Mouse (Mus musculus): Measurements from ENCODE around the gene Lrrfip2. TPM values are rescaled to one million over a fixed set of nuclear protein-coding genes. Genes with fewer than 3 reads are reported as not detected.

Gene Lrrfip2
- polyA plus RNA-seq, 1 experiment from 2014 or later, result 46.3 TPM

DNA sequence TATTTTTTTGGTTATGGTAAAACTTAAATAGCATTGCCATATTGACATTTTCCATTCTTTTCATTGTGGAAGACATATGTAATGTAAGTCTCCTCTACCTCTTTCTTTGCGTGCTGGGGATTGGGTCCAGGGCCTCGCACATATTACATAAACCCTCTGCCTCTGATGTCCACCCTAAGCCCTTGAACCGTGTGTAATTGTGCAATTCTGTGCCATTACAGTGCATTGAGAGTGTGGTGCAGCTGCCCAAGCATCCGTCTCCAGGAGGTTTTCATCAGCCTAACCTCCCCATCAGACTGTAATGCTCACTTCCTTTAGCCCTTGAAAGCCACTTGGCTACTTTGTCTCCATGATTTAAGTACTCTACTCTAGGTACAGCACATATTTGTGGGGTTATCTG, 7.0 kb downstream of the Lrrfip2 start:
- no peak for DNase-seq (ENCODE audit: low spot score, missing footprints)
- Histone ChIP-seq H3K9me3 (ENCODE audit: control insufficient read depth, low read length) (no peaks in the 10 kb centered on the region), H3K27ac (ENCODE audit: low read depth, low read length) (no peak overlapping the region), H3K9ac (ENCODE audit: low read length) (no peak overlapping the region), H3K36me3 (ENCODE audit: control insufficient read depth, insufficient read depth, low read length) (no peaks in the 10 kb centered on the region), H3K4me1 (ENCODE audit: control insufficient read depth, insufficient read depth, low read length) (peaks cover 1% of the 10 kb centered on the region; the same call in 1 of the 2 replicates), H3K4me3 (ENCODE audit: low read depth, low read length) (no peak overlapping the region), H3K27me3 (ENCODE audit: control insufficient read depth, insufficient read depth, low read length) (no peaks in the 10 kb centered on the region), H3K4me2 (no peak overlapping the region)
- WGBS, result 92% methylated on average over 4 of the region's 4 CpGs
- ATAC-seq (ENCODE audit: low FRiP score), result no peak

DNA sequence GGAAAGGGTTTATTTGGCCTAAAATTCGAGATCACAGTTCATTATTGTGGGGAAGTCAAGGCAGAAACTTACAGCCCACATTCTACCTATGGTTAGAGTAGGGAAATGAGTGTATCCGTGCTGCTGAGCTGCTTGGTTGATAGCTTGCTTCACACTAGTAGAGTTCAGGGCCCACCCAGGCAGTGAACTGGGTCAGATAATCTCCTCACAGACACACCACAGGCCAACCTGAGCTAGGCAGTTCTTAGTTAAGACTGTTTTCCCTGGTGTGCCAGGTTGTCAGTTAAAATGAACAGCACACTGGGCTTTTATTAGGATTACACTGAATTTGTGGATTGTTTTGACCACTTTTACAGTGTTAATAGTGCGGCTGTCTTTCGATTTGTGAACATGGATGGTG, 9.3 kb downstream of the Lrrfip2 start:
- H3K9me3 ChIP-seq (ENCODE audit: control insufficient read depth, low read length), result no peaks in the 10 kb centered on the region
- no peak overlapping the region for H3K4me3 ChIP-seq (ENCODE audit: low read depth, low read length)
- H3K9ac ChIP-seq (ENCODE audit: low read length), result no peak overlapping the region
- no peak for DNase-seq (ENCODE audit: low spot score, missing footprints)
- H3K27ac ChIP-seq (ENCODE audit: low read depth, low read length), result no peak overlapping the region
- no peaks in the 10 kb centered on the region for H3K4me1 ChIP-seq (ENCODE audit: control insufficient read depth, insufficient read depth, low read length)
- H3K4me2 ChIP-seq, result no peak overlapping the region
- no peaks in the 10 kb centered on the region for H3K36me3 ChIP-seq (ENCODE audit: control insufficient read depth, insufficient read depth, low read length)
- H3K27me3 ChIP-seq (ENCODE audit: control insufficient read depth, insufficient read depth, low read length), result no peaks in the 10 kb centered on the region
- ATAC-seq (ENCODE audit: low FRiP score), result no peak
- 78% methylated on average over 4 of the region's 4 CpGs for WGBS

DNA sequence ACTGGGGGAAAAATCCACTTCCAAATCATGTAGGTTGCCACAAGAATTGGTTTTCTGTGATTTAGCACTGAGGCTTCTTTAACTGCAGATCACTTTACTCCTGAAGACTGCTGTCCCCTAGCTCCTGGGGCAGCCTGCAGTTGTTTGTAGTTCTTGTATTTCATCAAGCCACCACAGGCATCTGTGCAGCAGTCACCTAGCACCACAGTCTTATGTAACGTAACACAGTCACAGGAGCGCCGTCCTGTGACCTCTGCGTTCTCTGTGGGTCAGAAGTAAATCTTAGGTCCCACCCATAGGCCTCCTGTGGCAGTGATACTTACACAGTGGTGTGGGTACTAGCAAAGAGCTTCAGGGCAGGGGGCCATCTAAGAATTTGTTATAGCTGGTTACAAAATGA, 10.4 kb downstream of the Lrrfip2 start:
- 82% methylated on average over 4 of the region's 4 CpGs for WGBS
- Histone ChIP-seq H3K27ac (ENCODE audit: low read depth, low read length) (no peak overlapping the region), H3K4me1 (ENCODE audit: control insufficient read depth, insufficient read depth, low read length) (no peaks in the 10 kb centered on the region), H3K36me3 (ENCODE audit: control insufficient read depth, insufficient read depth, low read length) (no peaks in the 10 kb centered on the region), H3K9ac (ENCODE audit: low read length) (no peak overlapping the region), H3K4me3 (ENCODE audit: low read depth, low read length) (no peak overlapping the region), H3K9me3 (ENCODE audit: control insufficient read depth, low read length) (no peaks in the 10 kb centered on the region), H3K4me2 (no peak overlapping the region), H3K27me3 (ENCODE audit: control insufficient read depth, insufficient read depth, low read length) (no peaks in the 10 kb centered on the region)
- no peak for ATAC-seq (ENCODE audit: low FRiP score)
- no peak for DNase-seq (ENCODE audit: low spot score, missing footprints)

DNA sequence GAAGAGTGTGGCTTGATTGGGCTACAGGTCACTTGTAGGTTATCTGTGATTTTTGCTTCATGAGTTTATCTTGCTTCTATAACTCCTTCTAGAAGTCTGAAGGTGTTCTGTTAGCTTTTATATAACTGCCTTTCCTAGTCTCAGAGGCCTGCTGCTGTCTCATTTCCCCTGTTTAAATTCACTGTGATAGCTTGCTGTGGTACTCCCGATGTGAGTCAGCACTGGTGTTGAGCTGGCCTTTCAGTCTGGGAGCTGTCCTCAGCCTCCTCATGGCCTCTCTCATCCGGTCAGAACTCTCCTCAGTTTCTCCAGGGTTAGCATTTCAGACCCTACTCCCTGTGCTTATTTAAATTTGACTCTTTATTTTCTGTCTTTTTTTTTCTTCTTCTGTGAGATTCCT, 12.7 kb downstream of the Lrrfip2 start:
- Histone ChIP-seq H3K4me1 (ENCODE audit: control insufficient read depth, insufficient read depth, low read length) (no peaks in the 10 kb centered on the region), H3K9me3 (ENCODE audit: control insufficient read depth, low read length) (no peaks in the 10 kb centered on the region), H3K4me2 (no peak overlapping the region), H3K27ac (ENCODE audit: low read depth, low read length) (no peak overlapping the region), H3K9ac (ENCODE audit: low read length) (no peak overlapping the region), H3K36me3 (ENCODE audit: control insufficient read depth, insufficient read depth, low read length) (no peaks in the 10 kb centered on the region), H3K27me3 (ENCODE audit: control insufficient read depth, insufficient read depth, low read length) (no peaks in the 10 kb centered on the region), H3K4me3 (ENCODE audit: low read depth, low read length) (no peak overlapping the region)
- no peak for ATAC-seq (ENCODE audit: low FRiP score)
- 80% methylated on average over 2 of the region's 2 CpGs for WGBS
- no peak for DNase-seq (ENCODE audit: low spot score, missing footprints)

DNA sequence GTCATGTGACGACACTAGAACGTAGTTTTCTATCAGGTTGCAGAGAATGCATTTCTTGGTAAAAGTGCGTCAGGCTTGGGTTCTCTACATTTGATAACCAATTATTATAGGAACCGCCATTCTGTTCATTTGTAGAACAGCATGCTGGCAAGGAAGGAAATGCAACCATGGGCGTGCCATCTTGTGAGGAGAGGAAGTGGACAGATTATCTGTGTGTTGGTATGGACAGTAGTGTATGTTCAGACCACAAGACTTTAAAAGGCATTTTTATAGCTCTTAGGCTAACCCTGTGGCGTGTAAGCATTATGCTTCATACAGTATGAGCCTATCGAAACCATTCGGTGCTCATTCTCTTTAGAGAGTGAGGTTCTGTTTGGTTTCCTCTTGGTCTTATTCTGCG, 20.8 kb downstream of the Lrrfip2 start:
- H3K4me2 ChIP-seq, result no peak overlapping the region

DNA sequence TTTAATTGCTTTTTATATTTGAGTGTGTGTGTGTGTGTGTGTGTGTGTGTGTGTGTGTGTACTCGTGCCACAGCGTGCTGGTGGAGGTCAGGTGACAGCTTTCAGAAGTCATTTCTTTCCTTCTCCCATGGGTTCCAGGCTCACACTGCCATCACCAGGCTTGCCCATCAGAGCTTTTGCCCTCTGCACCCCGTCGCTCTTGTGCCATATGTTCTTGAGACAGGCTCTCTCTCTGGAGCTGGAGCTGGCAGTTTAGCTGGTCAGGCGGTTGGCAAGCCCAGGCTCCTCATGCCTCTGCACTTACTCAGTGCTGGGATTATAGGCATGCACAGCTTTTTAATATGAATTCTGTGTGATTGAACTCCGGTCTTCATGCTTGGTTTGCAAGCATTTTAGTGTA, 25.3 kb downstream of the Lrrfip2 start:
- no peak overlapping the region for H3K4me3 ChIP-seq (ENCODE audit: low read depth, low read length)
- H3K27ac ChIP-seq (ENCODE audit: low read depth, low read length), result no peak overlapping the region
- ATAC-seq (ENCODE audit: low FRiP score) (no peak), DNase-seq (ENCODE audit: low spot score, missing footprints) (no peak)
- H3K9me3 ChIP-seq (ENCODE audit: control insufficient read depth, low read length), result no peaks in the 10 kb centered on the region
- H3K36me3 ChIP-seq (ENCODE audit: control insufficient read depth, insufficient read depth, low read length), result no peaks in the 10 kb centered on the region
- H3K4me1 ChIP-seq (ENCODE audit: control insufficient read depth, insufficient read depth, low read length), result no peaks in the 10 kb centered on the region
- no peaks in the 10 kb centered on the region for H3K27me3 ChIP-seq (ENCODE audit: control insufficient read depth, insufficient read depth, low read length)
- H3K4me2 ChIP-seq, result no peak overlapping the region
- 94% methylated on average over 6 of the region's 6 CpGs for WGBS
- no peak overlapping the region for H3K9ac ChIP-seq (ENCODE audit: low read length)

More for the DNA sequence above, 20.8 kb downstream of the Lrrfip2 start:
- DNase-seq (ENCODE audit: low spot score, missing footprints) (no peak), ATAC-seq (ENCODE audit: low FRiP score) (no peak)
- 92% methylated on average over 9 of the region's 9 CpGs for WGBS
- H3K4me3 ChIP-seq (ENCODE audit: low read depth, low read length), result no peak overlapping the region
- no peaks in the 10 kb centered on the region for H3K27me3 ChIP-seq (ENCODE audit: control insufficient read depth, insufficient read depth, low read length)
- no peaks in the 10 kb centered on the region for H3K36me3 ChIP-seq (ENCODE audit: control insufficient read depth, insufficient read depth, low read length)
- no peaks in the 10 kb centered on the region for H3K4me1 ChIP-seq (ENCODE audit: control insufficient read depth, insufficient read depth, low read length)
- H3K27ac ChIP-seq (ENCODE audit: low read depth, low read length), result no peak overlapping the region
- H3K9me3 ChIP-seq (ENCODE audit: control insufficient read depth, low read length), result no peaks in the 10 kb centered on the region
- no peak overlapping the region for H3K9ac ChIP-seq (ENCODE audit: low read length)

DNA sequence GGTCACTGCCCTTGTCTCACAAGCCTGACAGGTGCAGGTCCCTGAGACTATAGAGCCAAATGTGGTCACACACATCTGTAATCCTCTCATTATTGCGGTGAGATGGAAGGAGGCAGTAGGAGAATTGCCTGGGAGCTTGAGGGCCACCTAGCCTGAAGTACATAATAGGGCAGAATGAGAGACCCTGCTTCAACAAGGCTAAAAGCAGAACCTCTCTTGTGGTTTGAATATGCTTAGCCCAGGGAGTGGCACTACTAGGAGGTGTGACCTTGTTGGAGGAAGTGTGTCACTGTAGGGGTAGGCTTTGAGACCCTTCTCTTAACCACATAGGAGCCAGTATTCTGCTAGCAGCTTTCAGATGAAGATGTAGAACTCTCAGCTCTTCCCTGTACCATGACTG, 26.0 kb downstream of the Lrrfip2 start:
- 93% methylated on average over 1 of the region's 1 CpGs for WGBS
- no peak overlapping the region for H3K4me2 ChIP-seq
- no peaks in the 10 kb centered on the region for H3K27me3 ChIP-seq (ENCODE audit: control insufficient read depth, insufficient read depth, low read length)
- H3K4me3 ChIP-seq (ENCODE audit: low read depth, low read length), result no peak overlapping the region
- ATAC-seq (ENCODE audit: low FRiP score), result no peak
- H3K36me3 ChIP-seq (ENCODE audit: control insufficient read depth, insufficient read depth, low read length), result no peaks in the 10 kb centered on the region
- H3K27ac ChIP-seq (ENCODE audit: low read depth, low read length), result no peak overlapping the region
- no peaks in the 10 kb centered on the region for H3K4me1 ChIP-seq (ENCODE audit: control insufficient read depth, insufficient read depth, low read length)
- DNase-seq (ENCODE audit: low spot score, missing footprints), result no peak
- H3K9me3 ChIP-seq (ENCODE audit: control insufficient read depth, low read length), result no peaks in the 10 kb centered on the region
- H3K9ac ChIP-seq (ENCODE audit: low read length), result no peak overlapping the region

DNA sequence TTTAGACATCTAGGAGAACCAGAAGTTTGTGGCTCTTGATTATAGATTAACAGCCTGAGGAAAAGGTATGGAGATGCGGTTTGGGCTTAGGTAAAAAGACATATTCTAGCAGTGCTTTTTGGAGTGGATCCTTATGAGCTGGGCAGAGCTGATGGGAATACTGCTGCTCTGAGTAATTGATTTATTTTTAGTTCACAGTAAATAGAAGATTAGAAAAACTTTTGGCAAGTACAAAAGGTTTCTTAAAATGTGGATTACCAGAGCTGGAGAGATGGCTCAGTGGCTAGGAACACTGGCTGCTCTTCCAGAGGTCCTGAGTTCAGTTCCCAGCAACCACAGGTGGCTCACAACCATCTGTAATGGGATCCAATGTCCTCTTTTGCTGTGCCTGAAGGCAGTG, 27.3 kb downstream of the Lrrfip2 start:
- DNase-seq (ENCODE audit: low spot score, missing footprints) (no peak), ATAC-seq (ENCODE audit: low FRiP score) (no peak)

DNA sequence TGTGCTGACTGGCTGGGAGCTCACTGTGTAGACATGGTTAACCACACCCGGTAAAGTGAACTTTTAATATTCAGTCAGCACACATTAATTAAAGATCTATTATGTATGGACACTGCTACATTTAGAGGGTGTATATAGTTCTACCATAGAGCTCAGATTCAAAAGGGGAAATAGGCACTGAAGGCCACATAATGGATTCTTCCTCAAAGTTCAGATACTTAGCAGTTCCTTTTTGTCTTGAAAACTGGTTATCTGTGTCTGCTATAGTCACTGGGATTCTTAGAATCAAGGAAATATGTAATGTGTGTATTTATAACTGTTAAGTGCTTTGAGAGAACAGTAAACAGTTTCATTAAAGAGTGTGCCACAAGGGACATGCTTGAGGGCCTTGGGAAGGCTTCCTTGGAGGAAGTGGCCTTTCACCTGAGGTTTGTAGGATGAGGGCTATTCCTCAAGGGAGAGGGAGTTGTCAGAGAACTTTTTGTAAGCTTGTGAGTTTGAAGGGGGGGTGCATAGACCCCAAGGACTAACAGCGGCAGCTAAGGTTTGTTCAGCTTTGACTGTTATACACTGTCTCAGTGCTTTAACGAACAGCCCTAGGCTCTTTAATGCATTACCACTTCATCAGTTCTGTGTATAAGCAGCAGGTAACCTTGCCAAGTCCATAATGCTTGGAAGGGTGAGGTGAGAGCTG, 28.3 kb downstream of the Lrrfip2 start:
- Histone ChIP-seq H3K9ac (ENCODE audit: low read length) (no peak overlapping the region), H3K27ac (ENCODE audit: low read depth, low read length) (no peak overlapping the region), H3K4me3 (ENCODE audit: low read depth, low read length) (no peak overlapping the region), H3K4me1 (ENCODE audit: control insufficient read depth, insufficient read depth, low read length) (no peaks in the 10 kb centered on the region), H3K4me2 (no peak overlapping the region), H3K36me3 (ENCODE audit: control insufficient read depth, insufficient read depth, low read length) (no peaks in the 10 kb centered on the region), H3K27me3 (ENCODE audit: control insufficient read depth, insufficient read depth, low read length) (no peaks in the 10 kb centered on the region), H3K9me3 (ENCODE audit: control insufficient read depth, low read length) (no peaks in the 10 kb centered on the region)
- WGBS, result 88% methylated on average over 3 of the region's 3 CpGs
- ATAC-seq (ENCODE audit: low FRiP score) (no peak), DNase-seq (ENCODE audit: low spot score, missing footprints) (no peak)

More for the DNA sequence above, 27.3 kb downstream of the Lrrfip2 start:
- H3K27me3 ChIP-seq (ENCODE audit: control insufficient read depth, insufficient read depth, low read length), result no peaks in the 10 kb centered on the region
- 100% methylated on average over 1 of the region's 1 CpGs for WGBS
- no peaks in the 10 kb centered on the region for H3K4me1 ChIP-seq (ENCODE audit: control insufficient read depth, insufficient read depth, low read length)
- no peak overlapping the region for H3K4me2 ChIP-seq
- H3K9ac ChIP-seq (ENCODE audit: low read length), result no peak overlapping the region
- no peak overlapping the region for H3K27ac ChIP-seq (ENCODE audit: low read depth, low read length)
- H3K9me3 ChIP-seq (ENCODE audit: control insufficient read depth, low read length), result no peaks in the 10 kb centered on the region
- no peak overlapping the region for H3K4me3 ChIP-seq (ENCODE audit: low read depth, low read length)
- H3K36me3 ChIP-seq (ENCODE audit: control insufficient read depth, insufficient read depth, low read length), result no peaks in the 10 kb centered on the region

All from midbrain, embryonic 11.5 days (tissue).